Mouse (Mus musculus): Measurements from ENCODE around the gene Cd52. TPM values are rescaled to one million over a fixed set of nuclear protein-coding genes. Genes with fewer than 3 reads are reported as not detected.

Cd52 gene
- 11.8 and 18.3 TPM in 2 replicates for polyA plus RNA-seq (2021; fragmentation: Nextera tagmentation)
- long read RNA-seq, experiment 1, transcript Cd52-201 (2 exons, 514 nt) = major isoform, 5 of 5 reads
- long read RNA-seq, experiment 1, partial matches to known transcripts = 0 of 5 reads
- long read RNA-seq, experiment 1, other reads (novel, unspliced or antisense) = 0 of 5 reads
- long read RNA-seq, experiment 2, partial matches to known transcripts = 0 of 1 reads
- long read RNA-seq, experiment 2, other reads (novel, unspliced or antisense) = 0 of 1 reads

GRCm38 (mm10) chr4:134094923-134095547, at the start of gene Cd52:
TSS of gene Cd52 (minus strand) at chr4:134095082.

GRCm38 (mm10) chr4:134128221-134128982, 33.5 kb upstream of the Cd52 start, which contains the start of gene Sh3bgrl3:
TSS of gene Sh3bgrl3 (minus strand) at chr4:134128789.

GRCm38 (mm10) chr4:134101979-134102741, 7.3 kb upstream of the Cd52 start, which contains the start of gene Ubxn11:
TSS of gene Ubxn11 (plus strand) at chr4:134102570.

GRCm38 (mm10) chr4:134060135-134060865, 34.6 kb downstream of the Cd52 start, which contains the start of gene Crybg2:
TSS of gene Crybg2 (plus strand) at chr4:134060815.

GRCm38 (mm10) chr4:134053538-134053937, 41.3 kb downstream of the Cd52 start, which contains the start of gene Zfp683:
TSS of gene Zfp683 (plus strand) at chr4:134053838.

Other genes with a start within 250 kb of the Cd52 start
- gene Rps6ka1, start 207.3 kb downstream of the Cd52 start, polyA plus RNA-seq (2021; fragmentation: Nextera tagmentation) = 7.2 and 8.3 TPM in 2 replicates
- gene Hmgn2, start 126.4 kb downstream of the Cd52 start, polyA plus RNA-seq (2021; fragmentation: Nextera tagmentation) = 235 and 280 TPM in 2 replicates
- gene Dhdds, start 94.2 kb downstream of the Cd52 start, polyA plus RNA-seq (2021; fragmentation: Nextera tagmentation) = 41.2 and 47.7 TPM in 2 replicates
- not detected in 2 replicates for gene Lin28a, start 76.2 kb downstream of the Cd52 start, polyA plus RNA-seq (2021; fragmentation: Nextera tagmentation)
- not detected in 2 replicates for gene Zfp683, start 41.2 kb downstream of the Cd52 start, polyA plus RNA-seq (2021; fragmentation: Nextera tagmentation)
- 1.3 and 2.4 TPM in 2 replicates for gene Crybg2, start 34.3 kb downstream of the Cd52 start, polyA plus RNA-seq (2021; fragmentation: Nextera tagmentation)
- gene Ubxn11, start 7.5 kb upstream of the Cd52 start, polyA plus RNA-seq (2021; fragmentation: Nextera tagmentation) = 9.2 and 13.8 TPM in 2 replicates
- gene Sh3bgrl3, start 33.7 kb upstream of the Cd52 start, polyA plus RNA-seq (2021; fragmentation: Nextera tagmentation) = 819 and 825 TPM in 2 replicates
- gene Cep85, start 92.0 kb upstream of the Cd52 start, polyA plus RNA-seq (2021; fragmentation: Nextera tagmentation) = 10.9 and 14.8 TPM in 2 replicates
- gene Gm7534, start 107.9 kb upstream of the Cd52 start, polyA plus RNA-seq (2021; fragmentation: Nextera tagmentation) = not detected in 2 replicates
- gene Catsper4, start 132.3 kb upstream of the Cd52 start, polyA plus RNA-seq (2021; fragmentation: Nextera tagmentation) = not detected in 2 replicates
- 0.19 TPM in 1 of 2 replicates, not detected in the other for gene Cnksr1, start 143.3 kb upstream of the Cd52 start, polyA plus RNA-seq (2021; fragmentation: Nextera tagmentation)
- 0.35 and 0.53 TPM in 2 replicates for gene E130218I03Rik, start 148.6 kb upstream of the Cd52 start, polyA plus RNA-seq (2021; fragmentation: Nextera tagmentation)
- gene Zfp593, start 150.5 kb upstream of the Cd52 start, polyA plus RNA-seq (2021; fragmentation: Nextera tagmentation) = 13.4 and 14.4 TPM in 2 replicates
- gene Gm30191, start 151.9 kb upstream of the Cd52 start, polyA plus RNA-seq (2021; fragmentation: Nextera tagmentation) = 0.33 and 0.40 TPM in 2 replicates
- 4.4 and 5.2 TPM in 2 replicates for gene Grrp1, start 159.0 kb upstream of the Cd52 start, polyA plus RNA-seq (2021; fragmentation: Nextera tagmentation)
- 9.1 and 11.3 TPM in 2 replicates for gene Pdik1l, start 192.8 kb upstream of the Cd52 start, polyA plus RNA-seq (2021; fragmentation: Nextera tagmentation)
- gene Trim63, start 220.0 kb upstream of the Cd52 start, polyA plus RNA-seq (2021; fragmentation: Nextera tagmentation) = not detected in 2 replicates
- 0.45 TPM in 2 replicates for gene Slc30a2, start 248.1 kb upstream of the Cd52 start, polyA plus RNA-seq (2021; fragmentation: Nextera tagmentation)